Mouse (Mus musculus) CH12.LX (cell line): ENCODE results near the gene Atp2c2.

ENCODE experiments used
- CTCF ChIP-seq, 2 experiments: IDR thresholded peaks in 1 of 2; conservative IDR thresholded peaks in 1 of 2; 2 replicates each; pipeline ENCODE4 v1.5.1; 2011 to 2012; ENCODE audit warnings: low read depth in 2 of 2, low read length in 2 of 2, improper control_type of control experiment in 1 of 2, inconsistent platforms in 1 of 2, mild to moderate bottlenecking in 1 of 2, moderate library complexity in 1 of 2
- POLR2A ChIP-seq: IDR thresholded peaks from 2 replicates; pipeline ENCODE4 v1.6.1; 2011; ENCODE audit warnings: low read depth, mild to moderate bottlenecking, improper control_type of control experiment, low read length

GRCm38 (mm10) chr8:119781086-119781840 lies 81.5 kb downstream of the Atp2c2 start:
- TF ChIP-seq CTCF (conservative IDR thresholded peaks at IDR 0.05 in 1 of 2, IDR thresholded peaks at IDR 0.05 in 1 of 2; ENCODE audit: low read depth in 2 of 2, low read length in 2 of 2) (no peak), POLR2A (no peak)
